Mouse (Mus musculus): Measurements from ENCODE around the gene Bysl.

- TF ChIP-seq CTCF (IDR thresholded peaks at IDR 0.05), result no peak
- no peak for TF ChIP-seq EP300 (IDR thresholded peaks at IDR 0.05; ENCODE audit: insufficient read depth, low read depth, low read length)
- no peak for TF ChIP-seq POLR2A (IDR thresholded peaks at IDR 0.05; ENCODE audit: insufficient read depth, low read depth, low read length)
Measured at GRCm38 (mm10) chr17:47602289-47602688, 9.0 kb downstream of the Bysl start.
